ENCODE assay signal across 8 mouse cellular contexts in genomic region chr10:93485055-93485691, GRCm38 (mm10). TPM values are rescaled to one million over a fixed set of nuclear protein-coding genes. Genes with fewer than 3 reads are reported as not detected.
A peak's percentile ranks its signal among the peaks of the same experiment; 100 is the strongest.
DNase-seq lines count a peak whose midpoint lies in the region; ATAC-seq and TF ChIP-seq lines count a peak whose summit lies in the region.

No protein-coding gene starts in this region.

- H3K4me2 ChIP-seq in midbrain, embryonic 14.5 days (ENCODE audit: low read length): no peak overlapping the region
- H3K4me2 ChIP-seq in stomach, embryonic 15.5 days: no peak overlapping the region

- WGBS in midbrain, embryonic 10.5 days: 81% methylated on average over 8 of the region's 8 CpGs
- 84% methylated on average over 8 of the region's 8 CpGs for WGBS in midbrain, embryonic 14.5 days
- 90% methylated on average over 8 of the region's 8 CpGs for WGBS in lung, adult 2 months
- 79% methylated on average over 8 of the region's 8 CpGs for WGBS in stomach, embryonic 15.5 days

- H3K4me1 ChIP-seq in midbrain, embryonic 10.5 days: peaks cover 23% of the 10 kb centered on the region
- peaks cover 9% of the 10 kb centered on the region; the same call in 1 of the 2 replicates for H3K4me1 ChIP-seq in midbrain, embryonic 14.5 days (ENCODE audit: control insufficient read depth, insufficient read depth, low read length)
- no peaks in the 10 kb centered on the region for H3K4me1 ChIP-seq in lung, adult 2 months (ENCODE audit: control insufficient read depth, insufficient read depth, low read length)
- no peaks in the 10 kb centered on the region for H3K4me1 ChIP-seq in stomach, embryonic 15.5 days

- H3K9me3 ChIP-seq in midbrain, embryonic 10.5 days (replicated peaks): no peaks in the 10 kb centered on the region
- no peaks in the 10 kb centered on the region for H3K9me3 ChIP-seq in midbrain, embryonic 14.5 days (ENCODE audit: control insufficient read depth, low read length)
- H3K9me3 ChIP-seq in stomach, embryonic 15.5 days: no peaks in the 10 kb centered on the region

- no peak overlapping the region for H3K4me3 ChIP-seq in midbrain, embryonic 10.5 days
- H3K4me3 ChIP-seq in midbrain, embryonic 14.5 days (replicated peaks; ENCODE audit: low read depth, low read length): no peak overlapping the region
- no peak overlapping the region for H3K4me3 ChIP-seq in lung, adult 2 months (replicated peaks; ENCODE audit: extremely low read depth, low read depth, low read length)
- no peak overlapping the region for H3K4me3 ChIP-seq in stomach, embryonic 15.5 days (replicated peaks)

- no peak for ATAC-seq in midbrain, embryonic 14.5 days (ENCODE audit: low FRiP score, low TSS enrichment)
- peak; percentile 32 for ATAC-seq in activated CD4-positive, CD25-positive, alpha-beta regulatory T cell, adult 4 months
- peak; percentile 56; the same call in 1 of the 2 replicates for ATAC-seq in stomach, embryonic 15.5 days (ENCODE audit: insufficient read depth, low FRiP score, low read depth)

- no peaks in the 10 kb centered on the region for H3K27me3 ChIP-seq in midbrain, embryonic 10.5 days (ENCODE audit: low read depth, poor library complexity, severe bottlenecking)
- H3K27me3 ChIP-seq in midbrain, embryonic 14.5 days (ENCODE audit: control insufficient read depth, insufficient read depth, low read length): no peaks in the 10 kb centered on the region
- no peaks in the 10 kb centered on the region for H3K27me3 ChIP-seq in stomach, embryonic 15.5 days (replicated peaks)

- H3K9ac ChIP-seq in midbrain, embryonic 14.5 days (replicated peaks; ENCODE audit: low read length): no peak overlapping the region
- H3K9ac ChIP-seq in stomach, embryonic 15.5 days: no peak overlapping the region

- peaks cover 50% of the 10 kb centered on the region for H3K36me3 ChIP-seq in midbrain, embryonic 10.5 days
- H3K36me3 ChIP-seq in midbrain, embryonic 14.5 days (ENCODE audit: control insufficient read depth, insufficient read depth, low read length): peaks cover 40% of the 10 kb centered on the region
- peaks cover 37% of the 10 kb centered on the region for H3K36me3 ChIP-seq in stomach, embryonic 15.5 days

- no peak for TF ChIP-seq POLR2A in lung, adult 2 months (IDR thresholded peaks at IDR 0.05; ENCODE audit: borderline replicate concordance, extremely low read depth, low read depth, low read length)

- no peak overlapping the region for H3K27ac ChIP-seq in midbrain, embryonic 10.5 days (replicated peaks)
- H3K27ac ChIP-seq in midbrain, embryonic 14.5 days (replicated peaks; ENCODE audit: low read depth, low read length): no peak overlapping the region
- no peak overlapping the region for H3K27ac ChIP-seq in stomach, embryonic 15.5 days

- peak; percentile 64 for TF ChIP-seq CTCF in lung, adult 2 months (IDR thresholded peaks at IDR 0.05; ENCODE audit: insufficient read depth, low read length)

- peak; percentile 26 for DNase-seq in midbrain, embryonic 10.5 days (ENCODE audit: low spot score)
- no peak for DNase-seq in midbrain, embryonic 14.5 days
- DNase-seq in cerebellum, postnatal 36 days: peak; percentile 76 to 78
- peak; percentile 43 for DNase-seq in kidney, adult 11 months
- peak; percentile 48 for DNase-seq in lung, adult 2 months
- DNase-seq in frontal cortex, postnatal 36 days (ENCODE audit: low spot score in 2 of 2): no peak

RNA-seq across cellular contexts. Expression of gene Hal, which starts 3.4 kb away (rescaled TPM):
- 0.16 and 0.20 TPM in 2 replicates for polyA plus RNA-seq in midbrain, embryonic 10.5 days (2016; fragmentation: Nextera tagmentation; extraction: Ambion mirVana)
- 0.27 TPM in 1 of 2 replicates, not detected in the other for polyA plus RNA-seq in midbrain, embryonic 14.5 days (2014; fragmentation: Nextera tagmentation; extraction: Ambion mirVana)
- 1 to 10 TPM in 1 of 2 experiments, not detected in 1; 1.5 TPM for polyA plus RNA-seq in activated CD4-positive, CD25-positive, alpha-beta regulatory T cell, adult 4 months (2017; shearing (Covaris generic))
- polyA plus RNA-seq in lung, adult 2 months (2012; rRNA removed): 0.45 and 0.83 TPM in 2 replicates
- 2.5 and 2.8 TPM in 2 replicates for polyA plus RNA-seq in stomach, embryonic 15.5 days (2015; fragmentation: Nextera tagmentation; extraction: Ambion mirVana)

RNA-seq across cellular contexts. Expression of gene Lta4h, which starts 32.0 kb away (rescaled TPM):
- polyA plus RNA-seq in midbrain, embryonic 10.5 days (2016; fragmentation: Nextera tagmentation; extraction: Ambion mirVana): 153 TPM in 2 replicates
- 73.0 and 99.3 TPM in 2 replicates for polyA plus RNA-seq in midbrain, embryonic 14.5 days (2014; fragmentation: Nextera tagmentation; extraction: Ambion mirVana)
- 100 to 1,000 TPM; 159 to 218 TPM for polyA plus RNA-seq in activated CD4-positive, CD25-positive, alpha-beta regulatory T cell, adult 4 months (2017; shearing (Covaris generic))
- 57.7 and 82.7 TPM in 2 replicates for polyA plus RNA-seq in lung, adult 2 months (2012; rRNA removed)
- polyA plus RNA-seq in stomach, embryonic 15.5 days (2015; fragmentation: Nextera tagmentation; extraction: Ambion mirVana): 202 and 226 TPM in 2 replicates

RNA-seq across cellular contexts. Expression of gene Amdhd1, which starts 54.7 kb away (rescaled TPM):
- 0.22 and 0.25 TPM in 2 replicates for polyA plus RNA-seq in midbrain, embryonic 10.5 days (2016; fragmentation: Nextera tagmentation; extraction: Ambion mirVana)
- polyA plus RNA-seq in midbrain, embryonic 14.5 days (2014; fragmentation: Nextera tagmentation; extraction: Ambion mirVana): not detected in 2 replicates
- 1 to 10 TPM in 1 of 2 experiments, under 1 TPM in 1; 0.63 to 1.7 TPM for polyA plus RNA-seq in activated CD4-positive, CD25-positive, alpha-beta regulatory T cell, adult 4 months (2017; shearing (Covaris generic))
- polyA plus RNA-seq in lung, adult 2 months (2012; rRNA removed): 0.18 and 0.31 TPM in 2 replicates
- 1.7 and 1.9 TPM in 2 replicates for polyA plus RNA-seq in stomach, embryonic 15.5 days (2015; fragmentation: Nextera tagmentation; extraction: Ambion mirVana)

RNA-seq across cellular contexts. Expression of gene Ccdc38, which starts 55.3 kb away (rescaled TPM):
- 0.31 and 0.36 TPM in 2 replicates for polyA plus RNA-seq in midbrain, embryonic 10.5 days (2016; fragmentation: Nextera tagmentation; extraction: Ambion mirVana)
- polyA plus RNA-seq in midbrain, embryonic 14.5 days (2014; fragmentation: Nextera tagmentation; extraction: Ambion mirVana): 0.34 and 0.53 TPM in 2 replicates
- polyA plus RNA-seq in activated CD4-positive, CD25-positive, alpha-beta regulatory T cell, adult 4 months (2017; shearing (Covaris generic)): 1 to 10 TPM; 1.5 to 4.2 TPM
- polyA plus RNA-seq in lung, adult 2 months (2012; rRNA removed): 0.04 and 0.05 TPM in 2 replicates
- polyA plus RNA-seq in stomach, embryonic 15.5 days (2015; fragmentation: Nextera tagmentation; extraction: Ambion mirVana): 0.40 and 0.55 TPM in 2 replicates

Comparison
In these comparisons a context has a peak if more than half of its experiments do, and no peak if none do; other contexts are left out.
1. DNase-seq: peak in midbrain, embryonic 10.5 days (single experiment), cerebellum, postnatal 36 days (2 of 2), kidney, adult 11 months (single experiment) and lung, adult 2 months (single experiment); none in midbrain, embryonic 14.5 days (single experiment) and frontal cortex, postnatal 36 days (0 of 2).